Mouse (Mus musculus) small intestine, adult 2 months (tissue): ENCODE data around the gene Tmc5. TPM values are rescaled to one million over a fixed set of nuclear protein-coding genes. Genes with fewer than 3 reads are reported as not detected.

Experiments used
- H3K27ac ChIP-seq: fragments of 200-500 bp; 2 replicates; pipeline ENCODE4 v1.5.1; 2012; ENCODE audit warnings: low read depth, low read length, control low read depth, inconsistent platforms; ENCODE audit not compliant: insufficient read depth
- H3K27me3 ChIP-seq: fragments of 200-500 bp; 2 replicates; pipeline ENCODE4 v1.6.1; 2012; ENCODE audit warnings: mild to moderate bottlenecking, moderate library complexity, low read length, inconsistent platforms; ENCODE audit not compliant: control insufficient read depth, insufficient read depth
- H3K36me3 ChIP-seq: fragments of 200-500 bp; 2 replicates; pipeline ENCODE4 v1.6.1; 2012; ENCODE audit warnings: mild to moderate bottlenecking, low read length, control low read depth, inconsistent platforms; ENCODE audit not compliant: control insufficient read depth, insufficient read depth
- H3K4me1 ChIP-seq: fragments of 200-500 bp; 2 replicates; pipeline ENCODE4 v1.6.1; 2012; ENCODE audit warnings: low read length, inconsistent platforms, mixed read lengths; ENCODE audit not compliant: control insufficient read depth, insufficient read depth, insufficient read length
- H3K4me3 ChIP-seq: fragments of 200-500 bp; 2 replicates; pipeline ENCODE4 v1.5.1; 2012; ENCODE audit warnings: low read depth, mild to moderate bottlenecking, control low read depth, inconsistent platforms, low read length, moderate library complexity
- CTCF ChIP-seq: fragments of 200-500 bp; IDR thresholded peaks from 2 replicates; pipeline ENCODE4 v1.5.1; 2012; ENCODE audit warnings: low read depth, mild to moderate bottlenecking, control low read depth, inconsistent platforms, low read length, moderate library complexity, mixed read lengths; ENCODE audit not compliant: insufficient replicate concordance, insufficient read length; ENCODE audit errors: extremely low read depth
- POLR2A ChIP-seq: fragments of 200-500 bp; IDR thresholded peaks from 2 replicates; pipeline ENCODE4 v1.6.1; 2012; ENCODE audit warnings: low read depth, mild to moderate bottlenecking, control low read depth, inconsistent platforms, low read length, moderate library complexity
- WGBS: fragments of 180-500 bp; shearing (Covaris S2); methylation state at CpG from one replicate; pipeline ENCODE4 v1.1.7; 2018; 5-methylcytosine and 5-hydroxymethylcytosine counted together
- polyA plus RNA-seq: library from polyadenylated mRNA; depleted of rRNA; stranded (reverse); fragments of >200 nt; gene quantifications from 2 replicates; pipeline ENCODE4 v1.2.3, GENCODE M21; 2012; rRNA removed

Gene Tmc5
- polyA plus RNA-seq, result 19.6 and 26.4 TPM in 2 replicates

DNA sequence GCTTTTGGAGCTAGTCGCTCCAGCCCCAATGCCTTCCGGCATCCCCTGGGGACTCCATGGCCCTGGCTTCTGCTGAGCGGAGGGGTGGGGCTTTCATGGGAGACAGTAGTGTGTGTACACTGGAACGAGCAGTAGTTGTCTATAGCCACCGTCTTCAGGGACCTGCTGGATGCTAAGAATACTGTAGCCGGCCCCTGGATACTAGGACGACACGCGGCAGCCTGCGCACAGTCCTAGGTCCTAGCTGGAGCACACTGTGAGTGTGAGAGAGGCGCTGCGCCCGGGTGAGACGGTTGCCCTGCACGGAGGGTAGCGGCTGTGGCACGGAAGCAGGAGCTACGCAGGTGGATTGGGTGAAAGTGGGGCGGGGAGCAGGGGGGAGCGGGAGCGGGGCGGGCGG lies at the start of gene Tmc5:
Gene Tmc5, plus strand, starts transcription at position 97 of the 400 bp plus-strand sequence.
- H3K4me3 ChIP-seq, result peak within 1 kb of the TSS; percentile 49
- peaks cover 17% of the 10 kb centered on the region; the same call in 1 of the 2 replicates for H3K4me1 ChIP-seq
- no peak within 1 kb of the TSS for H3K27ac ChIP-seq
- no peak for TF ChIP-seq CTCF
- TF ChIP-seq POLR2A, result no peak
- no peaks in the 10 kb centered on the region for H3K27me3 ChIP-seq
- WGBS, result 10% methylated on average over 23 of the region's 23 CpGs
- no peaks in the 10 kb centered on the region for H3K36me3 ChIP-seq

DNA sequence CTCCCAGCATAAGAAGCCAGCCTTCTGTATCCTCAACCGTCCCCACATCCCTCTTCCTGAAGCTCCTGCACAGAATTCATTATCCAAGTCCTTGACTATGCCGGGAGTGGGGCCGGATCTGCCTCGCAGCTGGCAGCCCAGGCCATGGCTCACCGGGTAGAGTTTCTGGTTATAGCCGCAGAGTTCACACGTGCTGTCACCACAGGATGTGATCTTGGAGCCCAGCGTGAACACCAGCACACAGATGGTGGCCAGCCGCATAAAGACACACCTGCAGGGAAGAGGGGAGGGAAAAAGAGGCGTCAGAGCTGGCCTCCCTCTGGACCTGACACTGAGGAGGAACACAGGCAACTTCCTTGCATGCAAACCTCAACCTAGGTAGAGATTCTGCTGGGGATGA lies 49.6 kb upstream of the Tmc5 start:
- TF ChIP-seq POLR2A (no peak), CTCF (no peak)

DNA sequence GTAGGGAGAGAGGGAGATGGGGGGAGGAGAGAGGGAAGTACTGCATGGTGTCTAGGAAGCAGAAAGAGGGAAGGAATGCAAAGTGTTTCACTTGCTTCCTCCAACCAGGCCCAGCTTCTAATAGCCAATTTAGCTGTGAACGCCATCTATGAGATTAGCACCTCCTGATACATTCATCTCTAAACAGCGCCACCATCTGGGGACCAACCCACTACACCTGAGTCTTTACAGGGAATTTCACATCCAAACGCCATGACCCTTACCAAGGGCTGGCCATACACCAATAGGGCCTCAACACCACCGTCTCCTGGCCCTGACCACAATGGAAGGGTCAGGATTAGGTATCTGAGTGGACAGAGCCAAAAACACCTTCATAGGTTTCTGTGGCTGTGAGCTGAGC lies 43.2 kb upstream of the Tmc5 start:
- WGBS, result 89% methylated on average over 4 of the region's 4 CpGs
- Histone ChIP-seq H3K4me3 (no peak overlapping the region), H3K4me1 (peaks cover 1% of the 10 kb centered on the region; the same call in 1 of the 2 replicates), H3K27me3 (no peaks in the 10 kb centered on the region), H3K27ac (no peak overlapping the region), H3K36me3 (peaks cover 1% of the 10 kb centered on the region)
- no peak for TF ChIP-seq POLR2A

More for the DNA sequence above, 49.6 kb upstream of the Tmc5 start:
- Histone ChIP-seq H3K4me3 (no peak overlapping the region), H3K36me3 (peaks cover 1% of the 10 kb centered on the region), H3K27me3 (no peaks in the 10 kb centered on the region), H3K27ac (no peak overlapping the region), H3K4me1 (peaks cover 4% of the 10 kb centered on the region; the same call in 1 of the 2 replicates)
- 79% methylated on average over 10 of the region's 10 CpGs for WGBS

DNA sequence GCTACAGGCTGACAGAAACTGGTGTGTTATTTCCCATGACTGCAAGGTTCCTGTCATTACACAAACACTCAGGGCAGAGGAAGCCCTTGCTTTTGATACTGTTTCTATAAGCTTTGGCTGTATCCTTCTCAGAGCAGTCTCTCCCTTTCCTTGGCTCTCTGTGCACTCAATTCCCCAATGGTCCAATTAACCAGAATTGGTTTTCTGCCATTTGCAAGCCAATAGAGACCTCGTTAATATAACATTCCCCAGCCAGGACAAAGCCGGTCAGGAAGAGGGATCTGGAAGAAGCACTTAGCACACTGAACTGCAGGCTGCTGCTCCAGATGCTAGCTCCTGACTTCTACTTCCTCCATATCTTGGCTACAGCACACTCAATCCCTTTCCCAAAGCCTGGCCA lies 42.8 kb upstream of the Tmc5 start:
- H3K4me3 ChIP-seq, result no peak overlapping the region
- WGBS, result 92% methylated on average over 2 of the region's 2 CpGs
- H3K36me3 ChIP-seq, result peaks cover 1% of the 10 kb centered on the region
- TF ChIP-seq CTCF (no peak), POLR2A (no peak)
- no peak overlapping the region for H3K27ac ChIP-seq
- H3K27me3 ChIP-seq, result no peaks in the 10 kb centered on the region
- H3K4me1 ChIP-seq, result no peaks in the 10 kb centered on the region

DNA sequence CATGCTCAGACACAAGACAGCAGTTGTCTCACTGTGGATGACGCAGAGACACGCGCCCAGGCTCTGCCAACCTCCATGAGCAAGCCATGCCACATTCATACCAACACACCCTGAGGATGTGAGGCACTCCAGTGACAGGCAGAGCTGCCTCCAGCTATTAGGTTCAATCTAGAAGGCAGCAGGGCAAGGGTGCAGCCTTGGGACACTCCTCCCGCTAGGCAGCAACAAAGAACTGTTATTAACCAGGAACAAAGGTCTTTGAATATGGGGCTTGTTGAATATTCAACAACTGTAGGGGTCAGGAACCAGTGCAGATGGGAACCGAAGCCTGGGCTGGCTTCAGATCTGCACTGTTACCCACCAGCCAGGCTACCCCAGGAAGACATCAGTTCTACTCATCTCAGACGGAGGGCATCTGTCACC lies 28.0 kb upstream of the Tmc5 start:
- 27% methylated on average over 6 of the region's 6 CpGs for WGBS
- H3K27ac ChIP-seq, result peak overlapping the region; percentile 89
- H3K4me3 ChIP-seq, result no peak overlapping the region; the same call in 1 of the 2 replicates
- H3K27me3 ChIP-seq, result no peaks in the 10 kb centered on the region
- H3K36me3 ChIP-seq, result no peaks in the 10 kb centered on the region
- TF ChIP-seq POLR2A, result no peak
- no peak for TF ChIP-seq CTCF
- H3K4me1 ChIP-seq, result peaks cover 35% of the 10 kb centered on the region

DNA sequence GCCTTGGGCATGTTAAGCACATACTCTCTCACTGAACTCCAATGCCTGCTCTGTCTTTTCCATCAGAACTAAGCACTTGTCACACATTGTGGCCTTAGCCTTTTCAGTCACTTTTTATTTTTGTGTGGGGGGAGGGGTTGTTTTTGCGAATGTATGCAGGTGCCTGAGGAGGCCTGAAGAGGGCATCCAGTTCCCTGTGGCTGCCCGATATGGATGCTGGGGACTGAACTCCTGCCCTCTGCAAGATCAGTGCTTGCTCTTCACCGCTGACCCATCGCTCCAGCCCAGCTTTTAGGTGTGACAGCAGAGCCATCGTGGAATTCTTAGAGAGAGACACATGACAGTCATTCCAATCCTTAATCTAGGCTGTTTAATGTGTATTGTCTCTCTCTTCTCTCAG lies 25.7 kb upstream of the Tmc5 start:
- Histone ChIP-seq H3K4me3 (no peak overlapping the region), H3K27ac (peak overlapping the region; percentile 52), H3K36me3 (no peaks in the 10 kb centered on the region), H3K27me3 (no peaks in the 10 kb centered on the region), H3K4me1 (peaks cover 46% of the 10 kb centered on the region)
- WGBS, result 50% methylated on average over 5 of the region's 5 CpGs
- TF ChIP-seq CTCF (no peak), POLR2A (no peak)

DNA sequence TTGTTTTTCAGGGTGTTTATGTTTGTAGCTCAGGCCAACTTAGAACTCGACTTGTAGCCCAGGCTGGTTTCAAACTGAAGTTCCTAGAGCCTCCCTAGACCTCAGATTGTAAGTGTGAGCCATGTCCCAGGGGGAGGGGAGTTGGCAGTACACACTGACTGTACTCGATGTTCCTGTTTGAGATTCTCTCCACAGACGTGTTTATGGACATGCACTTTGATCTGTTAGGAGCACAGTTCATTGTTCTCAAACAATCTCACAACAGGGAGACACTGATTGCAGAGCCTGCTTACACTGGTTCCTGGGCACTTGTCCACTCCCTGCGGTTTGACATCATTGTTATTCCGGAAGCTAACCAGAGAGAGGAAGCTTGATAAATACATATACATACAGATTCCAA lies 25.1 kb upstream of the Tmc5 start:
- Histone ChIP-seq H3K27me3 (no peaks in the 10 kb centered on the region), H3K27ac (peak overlapping the region; percentile 52; the same call in 1 of the 2 replicates), H3K4me3 (no peak overlapping the region), H3K36me3 (no peaks in the 10 kb centered on the region), H3K4me1 (peaks cover 46% of the 10 kb centered on the region)
- TF ChIP-seq POLR2A (no peak), CTCF (no peak)
- 20% methylated on average over 5 of the region's 5 CpGs for WGBS

DNA sequence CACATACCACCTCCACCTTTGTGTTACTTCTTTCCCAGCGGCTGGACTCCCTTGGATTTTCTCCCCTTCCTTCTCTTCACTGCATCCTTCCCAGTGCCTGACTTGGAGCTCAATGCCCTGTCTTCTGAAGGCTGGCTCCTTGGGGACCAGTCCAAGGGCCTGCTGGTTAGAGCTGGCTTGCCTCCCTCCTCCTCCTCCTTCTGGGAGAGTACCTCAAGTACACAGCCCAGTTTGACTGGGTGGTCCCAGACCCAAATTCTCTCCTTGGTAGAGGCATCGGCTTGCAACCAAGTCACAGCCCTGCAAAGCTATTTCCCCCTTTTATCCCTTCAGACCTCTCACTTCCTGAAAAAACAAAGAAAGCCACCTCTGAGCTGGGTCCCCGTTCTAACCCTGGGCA lies 18.8 kb upstream of the Tmc5 start:
- Histone ChIP-seq H3K27ac (no peak overlapping the region), H3K27me3 (no peaks in the 10 kb centered on the region), H3K36me3 (no peaks in the 10 kb centered on the region), H3K4me1 (peaks cover 15% of the 10 kb centered on the region), H3K4me3 (no peak overlapping the region)
- TF ChIP-seq CTCF (no peak), POLR2A (no peak)
- WGBS, result 83% methylated on average over 3 of the region's 3 CpGs
